Mouse (Mus musculus): ENCODE data around the gene Fgl2.

DNA sequence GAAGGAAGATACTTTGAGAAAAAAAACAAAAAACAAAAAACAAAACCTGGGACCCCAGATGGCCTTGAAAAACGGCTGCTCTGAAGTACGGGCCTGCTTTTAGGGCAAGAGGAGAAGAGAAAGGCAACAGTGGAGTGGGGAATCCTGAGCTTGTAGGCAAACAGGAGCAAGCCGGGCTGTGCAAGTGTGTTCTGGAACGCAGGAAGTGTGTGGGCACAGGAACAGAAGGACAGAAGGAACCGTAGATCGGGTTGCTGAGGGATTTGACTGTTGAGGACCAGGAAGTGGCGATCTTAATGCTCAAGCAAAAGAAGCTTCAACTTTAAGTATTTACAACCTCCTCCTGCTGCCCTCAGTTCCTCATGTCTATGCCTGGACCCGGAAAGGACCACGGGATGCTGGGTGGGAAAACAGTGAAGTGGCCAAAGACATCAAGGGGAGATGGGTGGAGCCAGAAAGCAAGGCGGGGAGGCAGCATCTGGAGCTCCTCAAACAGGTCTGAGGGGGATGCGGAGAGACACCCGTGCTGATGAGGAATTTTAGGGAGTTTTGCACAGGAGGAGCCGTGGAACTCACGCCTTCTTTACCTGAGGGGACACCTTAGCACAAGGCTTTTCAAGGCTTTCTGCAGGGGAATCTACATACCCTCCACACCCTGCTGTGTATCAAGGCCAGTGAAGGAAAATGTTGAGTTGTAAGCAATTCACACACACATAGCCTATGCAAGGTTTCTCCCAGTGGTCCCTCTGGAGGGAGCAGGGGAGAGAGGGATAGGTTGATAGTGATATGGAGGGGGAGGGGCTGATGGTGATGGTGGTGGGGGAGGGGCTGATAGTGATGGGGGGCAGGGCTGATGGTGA, 11.2 kb downstream of the Fgl2 start:
- TF ChIP-seq CTCF (conservative IDR thresholded peaks at IDR 0.05; ENCODE audit: insufficient read depth, insufficient read length, low read depth, low read length) = no peak
- no peak for TF ChIP-seq POLR2A (IDR thresholded peaks at IDR 0.05; ENCODE audit: low read depth, low read length)
